In the genomic region with DNA sequence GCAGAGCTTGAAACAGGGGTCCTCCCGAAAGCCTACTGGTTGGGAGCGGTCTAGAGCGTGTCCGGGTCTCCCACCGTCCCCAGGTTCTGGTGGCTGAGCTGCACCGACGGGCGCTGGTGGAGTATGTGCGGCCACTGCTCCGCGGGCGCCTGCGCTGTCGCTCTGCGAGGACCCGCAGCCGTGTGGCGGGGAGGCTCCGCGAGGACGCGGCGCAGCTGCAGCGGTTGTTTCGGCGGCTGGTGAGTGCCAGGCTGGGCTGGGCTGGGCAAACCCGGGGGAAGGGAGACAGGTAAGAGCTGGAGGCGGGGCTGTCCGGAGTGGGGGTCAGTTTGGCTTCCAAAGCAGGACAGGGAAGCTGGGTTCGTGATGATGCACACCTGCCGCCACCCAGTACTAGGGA, we compare ENCODE assay signal across 8 mouse cellular contexts. TPM values are rescaled to one million over a fixed set of nuclear protein-coding genes. Genes with fewer than 3 reads are reported as not detected.
DNase-seq lines count a peak whose midpoint lies in the region; ATAC-seq and TF ChIP-seq lines count a peak whose summit lies in the region.
"Had no signal": no experiment of that assay in that cellular context is flagged by ENCODE, and none has a peak within 500 bp of the region (broad histone marks: within the 10 kb centered on the region; RNA-seq: fewer than 3 reads in every experiment).

No protein-coding gene starts in this region.

- peak overlapping the region; percentile 32; the same call in 1 of the 2 replicates for H3K4me2 ChIP-seq in lung, embryonic 14.5 days
- 0 out of 2 replicates have a peak overlapping the region, but pooled peaks have one; percentile 21 for H3K4me2 ChIP-seq in forebrain, embryonic 11.5 days (ENCODE audit: low read depth, low read length, severe bottlenecking)
- peak overlapping the region; percentile 53 for H3K4me2 ChIP-seq in hindbrain, postnatal 0 days (ENCODE audit: low read depth, low read length)
- H3K4me2 ChIP-seq in neural tube, embryonic 15.5 days: peak overlapping the region; percentile 59

- DNase-seq in lung, embryonic 14.5 days: no peak
- DNase-seq in lung, postnatal 4 days: no peak
- DNase-seq in forebrain, embryonic 11.5 days (ENCODE audit: low spot score): no peak
- peak; percentile 34 for DNase-seq in hindbrain, postnatal 0 days (ENCODE audit: low spot score)
- no peak for DNase-seq in adrenal gland, postnatal 25 days
- no peak for DNase-seq in layer of hippocampus, postnatal 25 days (ENCODE audit: extremely low spot score in 1 of 2, low spot score in 1 of 2)
- DNase-seq: kidney, adult 9 months had no signal

- H3K4me3 ChIP-seq in lung, embryonic 14.5 days (ENCODE audit: low read depth, low read length): 0 out of 2 replicates have a peak overlapping the region, but pooled peaks have one; percentile 2
- H3K4me3 ChIP-seq in forebrain, embryonic 11.5 days (ENCODE audit: low read depth, low read length): peak overlapping the region; percentile 15
- peak overlapping the region; percentile 32 for H3K4me3 ChIP-seq in hindbrain, postnatal 0 days (ENCODE audit: low read length)
- H3K4me3 ChIP-seq in neural tube, embryonic 15.5 days (replicated peaks): peak overlapping the region; percentile 35

- H3K36me3 ChIP-seq in lung, embryonic 14.5 days (ENCODE audit: insufficient read depth): no peaks in the 10 kb centered on the region
- no peaks in the 10 kb centered on the region for H3K36me3 ChIP-seq in forebrain, embryonic 11.5 days (ENCODE audit: control insufficient read depth, insufficient read depth, low read length)
- no peaks in the 10 kb centered on the region for H3K36me3 ChIP-seq in hindbrain, postnatal 0 days (ENCODE audit: insufficient read depth, low read length)
- H3K36me3 ChIP-seq in neural tube, embryonic 15.5 days: no peaks in the 10 kb centered on the region

- TF ChIP-seq CTCF in lung, embryonic 14.5 days (IDR thresholded peaks at IDR 0.05; ENCODE audit: low read depth): no peak
- TF ChIP-seq CTCF in hindbrain, postnatal 0 days (IDR thresholded peaks at IDR 0.05; ENCODE audit: low read depth): no peak

- H3K27me3 ChIP-seq in lung, embryonic 14.5 days (ENCODE audit: insufficient read depth, low read length): peaks cover 35% of the 10 kb centered on the region
- H3K27me3 ChIP-seq in forebrain, embryonic 11.5 days (ENCODE audit: control insufficient read depth, insufficient read depth, low read length): peaks cover 46% of the 10 kb centered on the region
- peaks cover 31% of the 10 kb centered on the region for H3K27me3 ChIP-seq in hindbrain, postnatal 0 days (ENCODE audit: insufficient read depth, low read length)
- H3K27me3 ChIP-seq in neural tube, embryonic 15.5 days (replicated peaks): peaks cover 68% of the 10 kb centered on the region

- no peaks in the 10 kb centered on the region for H3K4me1 ChIP-seq in lung, embryonic 14.5 days (ENCODE audit: insufficient read depth)
- no peaks in the 10 kb centered on the region; the same call in none of the 2 replicates for H3K4me1 ChIP-seq in forebrain, embryonic 11.5 days (replicated peaks; ENCODE audit: control insufficient read depth, insufficient read depth, low read length)
- H3K4me1 ChIP-seq in hindbrain, postnatal 0 days (ENCODE audit: insufficient read depth, low read length): no peaks in the 10 kb centered on the region
- H3K4me1 ChIP-seq in neural tube, embryonic 15.5 days: peaks cover 13% of the 10 kb centered on the region; the same call in 1 of the 2 replicates

- WGBS in lung, embryonic 14.5 days: 12% methylated on average over 28 of the region's 31 CpGs
- WGBS in forebrain, embryonic 11.5 days: 2% methylated on average over 31 of the region's 31 CpGs
- 6% methylated on average over 31 of the region's 31 CpGs for WGBS in hindbrain, postnatal 0 days
- 6% methylated on average over 31 of the region's 31 CpGs for WGBS in neural tube, embryonic 15.5 days

- no peaks in the 10 kb centered on the region for H3K9me3 ChIP-seq in lung, embryonic 14.5 days (ENCODE audit: low read depth, low read length)
- no peaks in the 10 kb centered on the region for H3K9me3 ChIP-seq in forebrain, embryonic 11.5 days (ENCODE audit: control insufficient read depth, low read length)
- no peaks in the 10 kb centered on the region for H3K9me3 ChIP-seq in hindbrain, postnatal 0 days (ENCODE audit: low read length)
- no peaks in the 10 kb centered on the region for H3K9me3 ChIP-seq in neural tube, embryonic 15.5 days (replicated peaks)

- ATAC-seq in lung, embryonic 14.5 days (ENCODE audit: insufficient read depth): no peak
- no peak for ATAC-seq in forebrain, embryonic 11.5 days (replicated peaks; ENCODE audit: low FRiP score)
- peak; percentile 74 for ATAC-seq in hindbrain, postnatal 0 days
- no peak; the same call in 1 of the 2 replicates for ATAC-seq in neural tube, embryonic 15.5 days (ENCODE audit: low FRiP score)

- no peak overlapping the region for H3K9ac ChIP-seq in lung, embryonic 14.5 days
- H3K9ac ChIP-seq in forebrain, embryonic 11.5 days (ENCODE audit: low read length): no peak overlapping the region; the same call in 1 of the 2 replicates
- H3K9ac ChIP-seq in hindbrain, postnatal 0 days (replicated peaks; ENCODE audit: low read length): peak overlapping the region; percentile 24; the same call in 1 of the 2 replicates
- peak overlapping the region; percentile 18; the same call in 1 of the 2 replicates for H3K9ac ChIP-seq in neural tube, embryonic 15.5 days (replicated peaks)

- H3K27ac ChIP-seq in lung, embryonic 14.5 days (ENCODE audit: low read depth): no peak overlapping the region
- no peak overlapping the region for H3K27ac ChIP-seq in forebrain, embryonic 11.5 days (ENCODE audit: low read depth, low read length)
- no peak overlapping the region for H3K27ac ChIP-seq in hindbrain, postnatal 0 days
- no peak overlapping the region for H3K27ac ChIP-seq in neural tube, embryonic 15.5 days (replicated peaks)

RNA-seq across cellular contexts. Expression of a gene that starts 18.6 kb away (rescaled TPM):
- 1.1 and 1.7 TPM in 2 replicates for polyA plus RNA-seq in lung, embryonic 14.5 days (2014; fragmentation: Nextera tagmentation; extraction: Ambion mirVana)
- polyA plus RNA-seq in forebrain, embryonic 11.5 days (2014; fragmentation: Nextera tagmentation; extraction: Ambion mirVana): 2.9 and 4.5 TPM in 2 replicates
- total RNA-seq in hindbrain, postnatal 0 days (2014; rRNA removed): 18.8 and 22.4 TPM in 2 replicates
- 3.8 and 4.3 TPM in 2 replicates for polyA plus RNA-seq in hindbrain, postnatal 0 days (2015; fragmentation: Nextera tagmentation; extraction: Ambion mirVana)
- polyA plus RNA-seq in neural tube, embryonic 15.5 days (2015; fragmentation: Nextera tagmentation; extraction: Ambion mirVana): 3.9 and 5.0 TPM in 2 replicates
- 13.0 and 15.9 TPM in 2 replicates for total RNA-seq in adrenal gland, postnatal 25 days (2021)
- 1 to 10 TPM; 6.0 to 7.1 TPM for total RNA-seq in layer of hippocampus, postnatal 25 days (2021)

RNA-seq across cellular contexts. Expression of a gene that starts 18.7 kb away (rescaled TPM):
- 77.3 and 83.5 TPM in 2 replicates for polyA plus RNA-seq in lung, embryonic 14.5 days (2014; fragmentation: Nextera tagmentation; extraction: Ambion mirVana)
- polyA plus RNA-seq in forebrain, embryonic 11.5 days (2014; fragmentation: Nextera tagmentation; extraction: Ambion mirVana): 43.7 and 54.1 TPM in 2 replicates
- total RNA-seq in hindbrain, postnatal 0 days (2014; rRNA removed): 26.4 and 46.5 TPM in 2 replicates
- polyA plus RNA-seq in hindbrain, postnatal 0 days (2015; fragmentation: Nextera tagmentation; extraction: Ambion mirVana): 42.8 and 44.3 TPM in 2 replicates
- polyA plus RNA-seq in neural tube, embryonic 15.5 days (2015; fragmentation: Nextera tagmentation; extraction: Ambion mirVana): 39.2 and 58.6 TPM in 2 replicates
- 76.5 and 92.1 TPM in 2 replicates for total RNA-seq in adrenal gland, postnatal 25 days (2021)
- 10 to 100 TPM; 20.1 to 21.1 TPM for total RNA-seq in layer of hippocampus, postnatal 25 days (2021)

RNA-seq across cellular contexts. Expression of a gene that starts 26.4 kb away (rescaled TPM):
- 1.7 and 2.2 TPM in 2 replicates for polyA plus RNA-seq in lung, embryonic 14.5 days (2014; fragmentation: Nextera tagmentation; extraction: Ambion mirVana)
- 1.2 and 1.4 TPM in 2 replicates for polyA plus RNA-seq in forebrain, embryonic 11.5 days (2014; fragmentation: Nextera tagmentation; extraction: Ambion mirVana)
- total RNA-seq in hindbrain, postnatal 0 days (2014; rRNA removed): 0.61 and 1.3 TPM in 2 replicates
- 2.0 and 2.3 TPM in 2 replicates for polyA plus RNA-seq in hindbrain, postnatal 0 days (2015; fragmentation: Nextera tagmentation; extraction: Ambion mirVana)
- polyA plus RNA-seq in neural tube, embryonic 15.5 days (2015; fragmentation: Nextera tagmentation; extraction: Ambion mirVana): 1.5 and 1.8 TPM in 2 replicates
- total RNA-seq in adrenal gland, postnatal 25 days (2021): 31.9 and 38.0 TPM in 2 replicates
- under 1 TPM; 0.37 to 0.38 TPM for total RNA-seq in layer of hippocampus, postnatal 25 days (2021)

RNA-seq across cellular contexts. Expression of a gene that starts 28.1 kb away (rescaled TPM):
- polyA plus RNA-seq in lung, embryonic 14.5 days (2014; fragmentation: Nextera tagmentation; extraction: Ambion mirVana): 0.11 TPM in 2 replicates
- polyA plus RNA-seq in forebrain, embryonic 11.5 days (2014; fragmentation: Nextera tagmentation; extraction: Ambion mirVana): 0.11 TPM in 1 of 2 replicates, not detected in the other
- total RNA-seq in hindbrain, postnatal 0 days (2014; rRNA removed): 1.9 and 4.4 TPM in 2 replicates
- polyA plus RNA-seq in hindbrain, postnatal 0 days (2015; fragmentation: Nextera tagmentation; extraction: Ambion mirVana): 1.3 TPM in 2 replicates
- polyA plus RNA-seq in neural tube, embryonic 15.5 days (2015; fragmentation: Nextera tagmentation; extraction: Ambion mirVana): 1.2 and 1.5 TPM in 2 replicates
- total RNA-seq in adrenal gland, postnatal 25 days (2021): not detected in 2 replicates
- total RNA-seq in layer of hippocampus, postnatal 25 days (2021): under 1 TPM; 0.49 to 0.66 TPM

RNA-seq across cellular contexts. Expression of a gene that starts 30.9 kb away (rescaled TPM):
- 8.7 and 11.1 TPM in 2 replicates for polyA plus RNA-seq in lung, embryonic 14.5 days (2014; fragmentation: Nextera tagmentation; extraction: Ambion mirVana)
- 11.0 and 13.2 TPM in 2 replicates for polyA plus RNA-seq in forebrain, embryonic 11.5 days (2014; fragmentation: Nextera tagmentation; extraction: Ambion mirVana)
- 60.3 and 60.5 TPM in 2 replicates for total RNA-seq in hindbrain, postnatal 0 days (2014; rRNA removed)
- 16.2 and 18.1 TPM in 2 replicates for polyA plus RNA-seq in hindbrain, postnatal 0 days (2015; fragmentation: Nextera tagmentation; extraction: Ambion mirVana)
- 15.4 and 16.5 TPM in 2 replicates for polyA plus RNA-seq in neural tube, embryonic 15.5 days (2015; fragmentation: Nextera tagmentation; extraction: Ambion mirVana)
- 56.0 and 69.2 TPM in 2 replicates for total RNA-seq in adrenal gland, postnatal 25 days (2021)
- 100 to 1,000 TPM in 1 of 2 experiments, 10 to 100 TPM in 1; 92.8 to 105 TPM for total RNA-seq in layer of hippocampus, postnatal 25 days (2021)

Comparison
In these comparisons a context has a peak if more than half of its experiments do, and no peak if none do; other contexts are left out.
1. H3K9ac ChIP-seq: peak in hindbrain, postnatal 0 days (single experiment) and neural tube, embryonic 15.5 days (single experiment); none in lung, embryonic 14.5 days (single experiment) and forebrain, embryonic 11.5 days (single experiment).
2. Peak in every context shown above with its lines, with median percentiles within 50 percentile points of each other: H3K4me2 ChIP-seq and H3K4me3 ChIP-seq.